Comparison of ENCODE assay signal across 32 mouse cellular contexts in genomic region chr13:109121867-109122266, GRCm38 (mm10).
"Had no signal": no experiment of that assay in that cellular context is flagged by ENCODE, and none has a peak within 500 bp of the region (broad histone marks: within the 10 kb centered on the region; RNA-seq: fewer than 3 reads in every experiment).

No protein-coding gene starts in this region.

- H3K4me1 ChIP-seq: liver, embryonic 12.5 days; liver, embryonic 13.5 days; liver, embryonic 15.5 days had no signal

- ATAC-seq: liver, embryonic 12.5 days; liver, postnatal 0 days; lung, postnatal 0 days; midbrain, embryonic 13.5 days; midbrain, embryonic 15.5 days; midbrain, embryonic 16.5 days had no signal

- H3K36me3 ChIP-seq: limb, embryonic 10.5 days; limb, embryonic 12.5 days; limb, embryonic 13.5 days; limb, embryonic 15.5 days; liver, embryonic 12.5 days; liver, embryonic 13.5 days; liver, embryonic 15.5 days; lung, embryonic 15.5 days; midbrain, embryonic 10.5 days; midbrain, embryonic 12.5 days; midbrain, embryonic 13.5 days; midbrain, embryonic 15.5 days; neural tube, embryonic 12.5 days had no signal

- H3K27ac ChIP-seq: limb, embryonic 10.5 days; limb, embryonic 12.5 days; limb, embryonic 13.5 days; limb, embryonic 15.5 days; liver, embryonic 12.5 days; liver, embryonic 13.5 days; liver, embryonic 14.5 days; liver, embryonic 15.5 days; lung, embryonic 15.5 days; macrophage; midbrain, embryonic 10.5 days; midbrain, embryonic 12.5 days; midbrain, embryonic 13.5 days; midbrain, embryonic 15.5 days; neural tube, embryonic 12.5 days had no signal

- DNase-seq: left cerebral cortex, postnatal 4 days; liver; liver, embryonic 13.5 days; liver, postnatal 0 days; lung, adult 18-20 months; lung, adult 2 months; lung, embryonic 14.5 days; lung, postnatal 10 days; lung, postnatal 14 days; lung, postnatal 36 days; lung, postnatal 4 days; midbrain, embryonic 14.5 days had no signal

- H3K27me3 ChIP-seq: midbrain, embryonic 15.5 days; neural tube, embryonic 12.5 days had no signal

- H3K4me2 ChIP-seq: limb, embryonic 12.5 days; limb, embryonic 13.5 days; limb, embryonic 15.5 days; liver, embryonic 11.5 days; liver, embryonic 12.5 days; liver, embryonic 13.5 days; liver, embryonic 15.5 days; lung, embryonic 14.5 days; lung, embryonic 15.5 days; midbrain, embryonic 11.5 days; midbrain, embryonic 12.5 days; midbrain, embryonic 13.5 days; midbrain, embryonic 15.5 days; neural tube, embryonic 12.5 days had no signal

- H3K9me3 ChIP-seq: limb, embryonic 10.5 days; limb, embryonic 12.5 days; limb, embryonic 13.5 days; limb, embryonic 15.5 days; liver, embryonic 12.5 days; liver, embryonic 13.5 days; liver, embryonic 15.5 days; lung, embryonic 15.5 days; megakaryocyte, embryonic 14.5 days; midbrain, embryonic 10.5 days; midbrain, embryonic 12.5 days; midbrain, embryonic 13.5 days; midbrain, embryonic 15.5 days; neural tube, embryonic 12.5 days had no signal

- H3K4me3 ChIP-seq: limb, embryonic 10.5 days; limb, embryonic 12.5 days; limb, embryonic 13.5 days; limb, embryonic 15.5 days; liver, embryonic 12.5 days; liver, embryonic 13.5 days; liver, embryonic 15.5 days; lung, embryonic 15.5 days; megakaryocyte, embryonic 14.5 days; midbrain, embryonic 10.5 days; midbrain, embryonic 12.5 days; midbrain, embryonic 13.5 days; midbrain, embryonic 15.5 days; myocyte; neural tube, embryonic 12.5 days had no signal

- H3K9ac ChIP-seq: limb, embryonic 12.5 days; limb, embryonic 13.5 days; limb, embryonic 15.5 days; liver, embryonic 12.5 days; liver, embryonic 13.5 days; liver, embryonic 14.5 days; liver, embryonic 15.5 days; liver, postnatal 0 days; lung, embryonic 14.5 days; lung, embryonic 15.5 days; midbrain, embryonic 12.5 days; midbrain, embryonic 13.5 days; midbrain, embryonic 15.5 days; neural tube, embryonic 12.5 days had no signal
